Mouse (Mus musculus): ENCODE results near the gene Gipr. TPM values are rescaled to one million over a fixed set of nuclear protein-coding genes. Genes with fewer than 3 reads are reported as not detected.
A peak's percentile ranks its signal among the peaks of the same experiment; 100 is the strongest.

Gene Gipr
- polyA plus RNA-seq, 1 experiment: 2.6 TPM

GRCm38 (mm10) chr7:19147497-19148045 is 18.4 kb downstream of the Gipr start:
- no peak for DNase-seq
- WGBS: 56% methylated on average over 6 of the region's 6 CpGs
- no peak for TF ChIP-seq POLR2A (IDR thresholded peaks at IDR 0.05; ENCODE audit: borderline replicate concordance, insufficient read depth, low read length)
- TF ChIP-seq CTCF (IDR thresholded peaks at IDR 0.05; ENCODE audit: borderline replicate concordance, insufficient read depth, low read depth, low read length): no peak

GRCm38 (mm10) chr7:19146793-19147192 is 19.1 kb downstream of the Gipr start:
- no peak overlapping the region for H3K27ac ChIP-seq (ENCODE audit: insufficient read depth, low read length)
- peaks cover 9% of the 10 kb centered on the region for H3K4me1 ChIP-seq (ENCODE audit: control insufficient read depth, insufficient read depth, low read length)
- no peak for TF ChIP-seq POLR2A (IDR thresholded peaks at IDR 0.05; ENCODE audit: borderline replicate concordance, insufficient read depth, low read length)
- no peak for TF ChIP-seq CTCF (IDR thresholded peaks at IDR 0.05; ENCODE audit: borderline replicate concordance, insufficient read depth, low read depth, low read length)
- H3K27me3 ChIP-seq (ENCODE audit: control insufficient read depth, insufficient read depth, low read length): no peaks in the 10 kb centered on the region
- H3K4me3 ChIP-seq (replicated peaks; ENCODE audit: insufficient read depth, low read depth, low read length): no peak overlapping the region
- WGBS: 59% methylated on average over 10 of the region's 10 CpGs
- DNase-seq: no peak

More at GRCm38 (mm10) chr7:19147497-19148045, 18.4 kb downstream of the Gipr start:
- H3K27ac ChIP-seq (ENCODE audit: insufficient read depth, low read length): no peak overlapping the region
- H3K4me3 ChIP-seq (replicated peaks; ENCODE audit: insufficient read depth, low read depth, low read length): no peak overlapping the region
- H3K27me3 ChIP-seq (ENCODE audit: control insufficient read depth, insufficient read depth, low read length): no peaks in the 10 kb centered on the region
- peaks cover 9% of the 10 kb centered on the region for H3K4me1 ChIP-seq (ENCODE audit: control insufficient read depth, insufficient read depth, low read length)

DNA sequence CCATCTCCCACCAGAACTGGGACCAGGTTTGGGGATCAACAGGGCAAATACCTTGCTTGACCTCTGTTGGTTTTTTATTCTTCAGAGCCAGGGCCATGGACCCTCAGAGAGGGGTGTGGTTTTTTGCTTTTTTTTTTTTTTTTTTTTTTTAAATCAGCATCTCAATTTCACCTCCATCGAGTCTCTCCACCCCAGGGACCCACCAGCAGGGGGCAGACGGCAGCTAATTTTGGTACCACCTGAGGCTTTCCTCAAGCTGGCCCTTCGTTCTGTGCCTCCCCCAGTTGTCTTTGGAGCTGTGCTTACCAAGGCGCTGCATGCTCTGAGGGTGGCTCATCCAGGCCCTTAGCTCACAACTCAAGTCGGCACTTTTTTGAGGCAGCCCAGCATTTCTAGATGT is 28.5 kb downstream of the Gipr start:
- no peak overlapping the region for H3K4me3 ChIP-seq (replicated peaks; ENCODE audit: insufficient read depth, low read depth, low read length)
- TF ChIP-seq POLR2A (IDR thresholded peaks at IDR 0.05; ENCODE audit: borderline replicate concordance, insufficient read depth, low read length) (no peak), CTCF (IDR thresholded peaks at IDR 0.05; ENCODE audit: borderline replicate concordance, insufficient read depth, low read depth, low read length) (peak; percentile 36; the same call in 1 of the 2 replicates)
- WGBS: 37% methylated on average over 5 of the region's 5 CpGs
- H3K27me3 ChIP-seq (ENCODE audit: control insufficient read depth, insufficient read depth, low read length): no peaks in the 10 kb centered on the region
- DNase-seq: peak in 1 of 2 experiments; percentile 48
- H3K27ac ChIP-seq (ENCODE audit: insufficient read depth, low read length): no peak overlapping the region
- H3K4me1 ChIP-seq (ENCODE audit: control insufficient read depth, insufficient read depth, low read length): peaks cover 8% of the 10 kb centered on the region

DNA sequence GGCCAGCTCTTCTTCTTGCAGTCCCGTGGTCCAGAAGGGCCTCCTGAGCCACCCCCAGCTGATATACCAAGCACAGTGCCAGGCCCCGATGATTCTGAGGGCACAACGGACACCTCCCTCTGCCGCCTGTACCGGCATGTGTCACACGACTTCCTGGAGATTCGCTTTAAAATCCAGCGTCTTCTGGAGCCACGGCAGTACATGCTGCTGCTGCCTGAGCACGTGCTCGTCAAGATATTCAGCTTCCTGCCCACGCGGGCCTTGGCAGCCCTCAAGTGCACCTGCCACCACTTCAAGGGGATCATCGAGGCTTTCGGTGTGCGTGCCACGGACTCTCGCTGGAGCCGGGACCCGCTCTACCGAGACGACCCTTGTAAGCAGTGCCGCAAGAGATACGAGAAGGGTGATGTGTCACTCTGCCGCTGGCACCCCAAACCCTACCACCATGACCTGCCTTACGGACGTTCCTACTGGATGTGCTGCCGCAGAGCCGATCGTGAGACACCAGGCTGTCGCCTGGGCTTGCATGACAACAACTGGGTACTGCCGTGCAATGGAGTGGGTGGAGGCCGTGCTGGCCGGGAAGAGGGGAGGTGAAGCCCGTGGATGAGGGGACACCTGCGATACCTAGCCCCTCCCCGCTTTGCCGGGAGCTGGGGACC is 29.1 kb downstream of the Gipr start:
- DNase-seq: no peak
- H3K27me3 ChIP-seq (ENCODE audit: control insufficient read depth, insufficient read depth, low read length): no peaks in the 10 kb centered on the region
- no peak overlapping the region for H3K27ac ChIP-seq (ENCODE audit: insufficient read depth, low read length)
- 65% methylated on average over 38 of the region's 38 CpGs for WGBS
- no peak overlapping the region for H3K4me3 ChIP-seq (replicated peaks; ENCODE audit: insufficient read depth, low read depth, low read length)
- TF ChIP-seq POLR2A (IDR thresholded peaks at IDR 0.05; ENCODE audit: borderline replicate concordance, insufficient read depth, low read length) (no peak), CTCF (IDR thresholded peaks at IDR 0.05; ENCODE audit: borderline replicate concordance, insufficient read depth, low read depth, low read length) (no peak)
- H3K4me1 ChIP-seq (ENCODE audit: control insufficient read depth, insufficient read depth, low read length): peaks cover 8% of the 10 kb centered on the region

DNA sequence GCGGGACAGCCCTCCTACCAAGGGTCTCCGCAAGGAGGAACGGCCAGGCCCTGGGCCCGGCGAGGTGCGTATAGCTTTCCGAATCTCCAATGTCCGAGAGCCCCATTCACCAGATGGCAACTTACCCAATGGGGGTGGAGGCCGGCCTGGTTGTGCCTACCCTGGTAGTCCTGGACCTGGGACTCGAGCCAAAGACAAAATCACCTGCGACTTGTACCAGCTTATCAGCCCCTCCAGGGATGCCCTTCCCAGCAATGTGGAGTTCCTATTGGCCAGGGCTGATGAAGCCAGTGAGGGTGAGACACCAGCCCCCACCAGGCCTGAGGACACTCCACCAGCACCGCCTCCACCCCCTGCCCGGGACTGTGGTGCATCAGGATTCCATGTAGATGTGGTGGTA is 29.8 kb downstream of the Gipr start:
- Histone ChIP-seq H3K27me3 (ENCODE audit: control insufficient read depth, insufficient read depth, low read length) (no peaks in the 10 kb centered on the region), H3K4me3 (replicated peaks; ENCODE audit: insufficient read depth, low read depth, low read length) (no peak overlapping the region), H3K27ac (ENCODE audit: insufficient read depth, low read length) (no peak overlapping the region), H3K4me1 (ENCODE audit: control insufficient read depth, insufficient read depth, low read length) (peaks cover 8% of the 10 kb centered on the region)
- no peak for DNase-seq
- 73% methylated on average over 13 of the region's 13 CpGs for WGBS
- no peak for TF ChIP-seq POLR2A (IDR thresholded peaks at IDR 0.05; ENCODE audit: borderline replicate concordance, insufficient read depth, low read length)
- TF ChIP-seq CTCF (IDR thresholded peaks at IDR 0.05; ENCODE audit: borderline replicate concordance, insufficient read depth, low read depth, low read length): no peak

GRCm38 (mm10) chr7:19131324-19131848 is 34.5 kb downstream of the Gipr start:
- TF ChIP-seq CTCF (IDR thresholded peaks at IDR 0.05; ENCODE audit: borderline replicate concordance, insufficient read depth, low read depth, low read length) (peak; percentile 62; the same call in 1 of the 2 replicates), POLR2A (IDR thresholded peaks at IDR 0.05; ENCODE audit: borderline replicate concordance, insufficient read depth, low read length) (peak; percentile 4; the same call in 1 of the 2 replicates)
- WGBS: under 1% methylated on average over 39 of the region's 39 CpGs
- no peaks in the 10 kb centered on the region for H3K27me3 ChIP-seq (ENCODE audit: control insufficient read depth, insufficient read depth, low read length)
- peak; percentile 94 to 99 for DNase-seq
- peaks cover 3% of the 10 kb centered on the region for H3K4me1 ChIP-seq (ENCODE audit: control insufficient read depth, insufficient read depth, low read length)
- no peak overlapping the region for H3K27ac ChIP-seq (ENCODE audit: insufficient read depth, low read length)
- peak overlapping the region; percentile 47 for H3K4me3 ChIP-seq (replicated peaks; ENCODE audit: insufficient read depth, low read depth, low read length)

DNA sequence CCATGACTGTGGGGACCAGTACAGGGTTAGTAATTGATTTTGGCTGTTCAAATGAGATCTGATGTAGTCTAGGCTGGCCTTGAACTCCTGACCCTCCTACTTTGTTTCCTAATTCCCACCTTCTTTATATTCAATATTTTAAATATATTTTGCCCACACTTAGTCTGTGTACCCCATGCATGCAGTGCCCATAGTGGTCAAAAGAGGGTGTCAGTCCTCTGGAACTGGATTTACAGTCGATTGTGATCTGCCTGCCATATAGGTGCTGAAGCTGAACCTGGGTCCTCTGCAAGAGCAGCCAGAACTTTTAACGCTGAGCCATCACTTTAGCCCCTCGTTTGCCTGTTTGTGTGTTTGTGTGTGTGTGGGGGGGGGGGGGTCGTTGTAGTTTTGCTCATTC is 35.3 kb downstream of the Gipr start:
- H3K4me3 ChIP-seq (replicated peaks; ENCODE audit: insufficient read depth, low read depth, low read length): peak overlapping the region; percentile 24
- H3K27ac ChIP-seq (ENCODE audit: insufficient read depth, low read length): no peak overlapping the region; the same call in 1 of the 2 replicates
- no peaks in the 10 kb centered on the region; the same call in 1 of the 2 replicates for H3K4me1 ChIP-seq (ENCODE audit: control insufficient read depth, insufficient read depth, low read length)
- TF ChIP-seq CTCF (IDR thresholded peaks at IDR 0.05; ENCODE audit: borderline replicate concordance, insufficient read depth, low read depth, low read length) (no peak; the same call in 1 of the 2 replicates), POLR2A (IDR thresholded peaks at IDR 0.05; ENCODE audit: borderline replicate concordance, insufficient read depth, low read length) (no peak)
- H3K27me3 ChIP-seq (ENCODE audit: control insufficient read depth, insufficient read depth, low read length): no peaks in the 10 kb centered on the region
- WGBS: 25% methylated on average over 4 of the region's 4 CpGs
- no peak for DNase-seq

GRCm38 (mm10) chr7:19129396-19129795 is 36.5 kb downstream of the Gipr start:
- Histone ChIP-seq H3K4me1 (ENCODE audit: control insufficient read depth, insufficient read depth, low read length) (no peaks in the 10 kb centered on the region), H3K27ac (ENCODE audit: insufficient read depth, low read length) (no peak overlapping the region), H3K27me3 (ENCODE audit: control insufficient read depth, insufficient read depth, low read length) (no peaks in the 10 kb centered on the region), H3K4me3 (replicated peaks; ENCODE audit: insufficient read depth, low read depth, low read length) (no peak overlapping the region)
- WGBS: 91% methylated on average over 5 of the region's 5 CpGs
- TF ChIP-seq POLR2A (IDR thresholded peaks at IDR 0.05; ENCODE audit: borderline replicate concordance, insufficient read depth, low read length) (no peak), CTCF (IDR thresholded peaks at IDR 0.05; ENCODE audit: borderline replicate concordance, insufficient read depth, low read depth, low read length) (no peak)
- no peak for DNase-seq
